Mouse (Mus musculus) thymus, adult 2 months (tissue): ENCODE measurements around the gene Zmiz2. TPM values are rescaled to one million over a fixed set of nuclear protein-coding genes. Genes with fewer than 3 reads are reported as not detected.
A peak's percentile ranks its signal among the peaks of the same experiment; 100 is the strongest.

Experiments used
- DNase-seq: peaks from one replicate; pipeline ENCODE4 v3.0.0; 2021
- H3K27ac ChIP-seq: fragments of 200-500 bp; 2 replicates; pipeline ENCODE4 v1.5.1; 2012; ENCODE audit warnings: low read length, control low read depth; ENCODE audit not compliant: control insufficient read depth, insufficient read depth
- H3K27me3 ChIP-seq: fragments of 200-500 bp; 2 replicates; pipeline ENCODE4 v1.6.1; 2012; ENCODE audit warnings: mild to moderate bottlenecking, low read length, moderate library complexity, mixed read lengths; ENCODE audit not compliant: control insufficient read depth, insufficient read depth
- H3K36me3 ChIP-seq: fragments of 200-500 bp; 2 replicates; pipeline ENCODE4 v1.6.1; 2012; ENCODE audit warnings: mild to moderate bottlenecking, low read length, moderate library complexity; ENCODE audit not compliant: control insufficient read depth, insufficient read depth
- H3K4me1 ChIP-seq: fragments of 200-500 bp; replicated peaks from 2 replicates; pipeline ENCODE4 v1.6.1; 2012; ENCODE audit warnings: low read length; ENCODE audit not compliant: control insufficient read depth, insufficient read depth
- H3K4me3 ChIP-seq: fragments of 200-500 bp; 2 replicates; pipeline ENCODE4 v1.5.1; 2012; ENCODE audit warnings: mild to moderate bottlenecking, low read length, control low read depth, moderate library complexity; ENCODE audit not compliant: control insufficient read depth, insufficient read depth
- CTCF ChIP-seq: fragments of 200-500 bp; IDR thresholded peaks from 2 replicates; pipeline ENCODE4 v1.5.1; 2012; ENCODE audit warnings: mild to moderate bottlenecking, control low read depth, low read length, moderate library complexity, borderline replicate concordance; ENCODE audit not compliant: control insufficient read depth, poor library complexity, insufficient read depth; ENCODE audit errors: extremely low read depth
- POLR2A ChIP-seq: fragments of 200-500 bp; IDR thresholded peaks from 2 replicates; pipeline ENCODE4 v1.6.1; 2012; ENCODE audit warnings: mild to moderate bottlenecking, low read length, control low read depth, moderate library complexity; ENCODE audit not compliant: control insufficient read depth, poor library complexity, insufficient read depth; ENCODE audit errors: extremely low read depth
- WGBS: fragments of 180-500 bp; shearing (Covaris S2); methylation state at CpG from one replicate; pipeline ENCODE4 v1.1.7; 2018; 5-methylcytosine and 5-hydroxymethylcytosine counted together
- polyA plus RNA-seq: library from polyadenylated mRNA; depleted of rRNA; stranded (reverse); fragments of >200 nt; gene quantifications from 2 replicates; pipeline ENCODE4 v1.2.3, GENCODE M21; 2012

The Zmiz2 gene
- polyA plus RNA-seq, 1 experiment, result 137 TPM

DNA sequence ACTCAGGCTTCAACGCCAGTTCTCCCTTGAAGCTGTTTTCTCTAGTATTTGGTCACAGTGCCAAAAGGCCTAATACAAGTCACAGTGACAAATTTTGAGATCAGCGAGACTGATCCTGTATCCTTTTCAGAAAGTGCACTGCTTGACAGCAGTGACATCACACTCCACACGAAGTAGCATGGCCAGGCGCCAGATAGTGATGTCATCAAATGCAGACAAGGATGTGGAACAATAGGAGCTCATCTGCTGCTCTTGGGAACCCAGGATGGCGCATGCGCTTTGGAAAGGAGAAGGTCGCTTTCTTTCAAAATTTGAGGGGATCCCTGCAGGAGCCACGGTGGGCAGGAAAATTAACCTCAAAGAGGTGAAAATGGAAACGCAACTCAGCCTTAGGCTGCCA, 16.1 kb upstream of the Zmiz2 start:
- Histone ChIP-seq H3K4me3 (no peak overlapping the region), H3K27me3 (no peaks in the 10 kb centered on the region), H3K27ac (no peak overlapping the region), H3K4me1 (no peaks in the 10 kb centered on the region), H3K36me3 (no peaks in the 10 kb centered on the region)
- 92% methylated on average over 9 of the region's 9 CpGs for WGBS
- TF ChIP-seq POLR2A, result no peak
- TF ChIP-seq CTCF, result no peak
- DNase-seq, result no peak

DNA sequence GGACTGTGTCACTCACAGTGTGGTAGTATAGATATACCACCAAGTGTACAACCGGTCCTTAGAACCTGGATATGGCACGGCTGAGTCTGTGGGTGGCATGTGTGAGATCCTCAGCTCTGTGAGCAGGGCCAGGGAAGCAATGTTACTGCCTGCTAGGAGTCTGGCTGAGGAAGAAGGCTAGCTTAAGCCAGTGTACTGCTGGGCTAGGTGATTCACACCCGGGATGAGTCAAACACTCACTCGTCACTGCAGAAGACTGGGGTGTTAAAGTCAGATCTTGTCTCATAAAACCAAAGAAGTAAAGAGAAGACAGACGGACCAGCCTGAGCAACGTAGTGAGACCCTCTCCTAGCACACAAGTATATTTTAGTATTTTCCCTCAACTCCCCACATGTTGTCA, 8.0 kb upstream of the Zmiz2 start:
- Histone ChIP-seq H3K27me3 (no peaks in the 10 kb centered on the region), H3K4me1 (no peaks in the 10 kb centered on the region), H3K36me3 (no peaks in the 10 kb centered on the region), H3K4me3 (no peak overlapping the region), H3K27ac (no peak overlapping the region)
- 95% methylated on average over 6 of the region's 6 CpGs for WGBS
- no peak for DNase-seq
- TF ChIP-seq CTCF (no peak), POLR2A (no peak)

GRCm38 (mm10) chr11:6388126-6388725, 648 bp upstream of the Zmiz2 start:
- no peak for DNase-seq
- Histone ChIP-seq H3K4me3 (peak overlapping the region; percentile 79; the same call in 1 of the 2 replicates), H3K4me1 (peaks cover 23% of the 10 kb centered on the region), H3K36me3 (no peaks in the 10 kb centered on the region), H3K27me3 (no peaks in the 10 kb centered on the region), H3K27ac (peak overlapping the region; percentile 83)
- no peak for TF ChIP-seq CTCF
- no peak for TF ChIP-seq POLR2A
- 86% methylated on average over 6 of the region's 6 CpGs for WGBS

- no peak overlapping the region for H3K27ac ChIP-seq
- no peaks in the 10 kb centered on the region for H3K27me3 ChIP-seq
- 4% methylated on average over 43 of the region's 43 CpGs for WGBS
- no peaks in the 10 kb centered on the region for H3K36me3 ChIP-seq
- DNase-seq, result peak; percentile 44
- TF ChIP-seq CTCF (no peak), POLR2A (no peak)
- H3K4me3 ChIP-seq, result peak overlapping the region; percentile 67
- H3K4me1 ChIP-seq, result peaks cover 23% of the 10 kb centered on the region
Observed at GRCm38 (mm10) chr11:6389483-6389921, 628 bp downstream of the Zmiz2 start.

DNA sequence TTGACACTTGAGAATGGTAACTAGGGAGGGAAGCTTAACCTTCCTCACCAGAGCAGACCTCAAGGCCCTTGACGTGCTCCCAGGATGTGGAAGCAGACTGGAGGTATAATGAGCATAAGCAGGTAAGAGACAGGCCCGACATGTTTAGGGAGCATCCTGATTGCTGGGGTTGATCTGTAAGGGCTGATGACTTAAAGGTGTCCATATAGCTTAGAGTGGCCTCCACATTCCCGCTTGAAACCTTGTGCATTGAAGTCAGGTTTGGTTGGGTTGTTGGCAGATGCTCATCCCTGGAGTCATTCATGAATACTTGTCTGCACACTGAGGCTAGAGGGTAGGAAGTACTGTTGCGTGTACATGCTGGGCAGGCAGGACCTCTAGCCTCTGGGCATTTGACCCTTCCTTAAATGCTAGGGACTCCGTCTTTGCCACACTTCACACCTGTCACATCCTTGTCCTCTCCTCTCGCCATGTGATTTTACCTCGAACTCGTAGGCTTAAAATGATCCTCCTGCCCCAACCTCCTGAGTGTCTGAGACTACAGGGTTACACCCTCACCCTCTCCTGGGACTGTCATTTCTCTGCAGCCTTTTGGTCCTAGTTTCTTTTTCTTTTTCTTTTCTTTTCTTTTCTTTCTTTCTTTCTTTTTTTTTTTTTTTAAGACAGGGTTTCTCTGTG, 1.6 kb downstream of the Zmiz2 start:
- Histone ChIP-seq H3K4me3 (no peak overlapping the region), H3K27me3 (no peaks in the 10 kb centered on the region), H3K4me1 (peaks cover 23% of the 10 kb centered on the region), H3K36me3 (peaks cover 3% of the 10 kb centered on the region; the same call in 1 of the 2 replicates), H3K27ac (no peak overlapping the region)
- no peak for TF ChIP-seq CTCF
- TF ChIP-seq POLR2A, result no peak
- 74% methylated on average over 8 of the region's 8 CpGs for WGBS
- no peak for DNase-seq

DNA sequence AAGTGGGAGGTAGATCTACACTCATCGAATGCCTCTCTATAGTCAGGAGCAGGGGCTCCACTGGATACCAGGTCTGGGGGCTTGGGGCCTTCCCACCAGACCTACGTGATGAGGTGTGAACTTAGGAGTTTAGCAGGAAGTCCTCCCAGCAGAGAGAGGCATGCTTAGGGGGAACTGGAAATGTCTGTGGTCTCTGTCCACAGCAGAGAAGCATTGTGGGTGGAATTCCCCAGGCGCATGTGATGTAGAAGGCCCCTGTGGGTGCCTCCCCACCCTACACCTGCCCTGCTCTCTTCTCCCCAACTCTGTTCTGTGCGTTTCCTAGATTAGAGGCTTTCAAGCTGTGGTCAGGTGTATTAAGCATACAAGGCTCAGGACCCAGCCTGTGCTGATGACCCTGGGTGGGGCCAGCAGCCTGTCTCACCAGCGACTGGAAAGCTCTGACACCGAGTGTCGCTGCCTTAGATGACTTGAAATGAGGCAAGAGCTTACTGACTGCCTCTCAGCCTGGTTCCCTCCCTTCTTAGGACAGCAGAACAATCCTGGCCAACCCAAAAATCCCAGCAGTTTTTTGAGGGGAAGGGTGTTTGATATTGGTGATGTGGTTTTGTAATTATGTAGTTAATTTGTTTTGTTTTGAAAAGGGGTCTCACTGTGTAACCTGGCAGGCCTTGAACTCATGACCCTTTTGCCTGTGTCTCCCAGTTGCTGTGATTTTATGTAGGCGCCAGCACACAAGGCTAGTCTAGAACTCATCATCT, 2.8 kb downstream of the Zmiz2 start:
- 39% methylated on average over 8 of the region's 8 CpGs for WGBS
- Histone ChIP-seq H3K27me3 (no peaks in the 10 kb centered on the region), H3K4me1 (peaks cover 23% of the 10 kb centered on the region), H3K36me3 (peaks cover 15% of the 10 kb centered on the region), H3K27ac (peak overlapping the region; percentile 45; the same call in 1 of the 2 replicates), H3K4me3 (no peak overlapping the region)
- DNase-seq, result no peak
- no peak for TF ChIP-seq POLR2A
- TF ChIP-seq CTCF, result no peak

- WGBS, result 47% methylated on average over 6 of the region's 6 CpGs
- H3K4me3 ChIP-seq, result no peak overlapping the region
- H3K27me3 ChIP-seq, result no peaks in the 10 kb centered on the region
- H3K27ac ChIP-seq, result no peak overlapping the region
- H3K4me1 ChIP-seq, result peaks cover 23% of the 10 kb centered on the region
- TF ChIP-seq POLR2A (no peak), CTCF (no peak)
- DNase-seq, result no peak
- H3K36me3 ChIP-seq, result peaks cover 22% of the 10 kb centered on the region
Observed at GRCm38 (mm10) chr11:6392857-6393256, 4.0 kb downstream of the Zmiz2 start.
